Mouse (Mus musculus) erythroid progenitor cell, adult 5-6 weeks (primary cell): ENCODE data around the gene Rpl13a. TPM values are rescaled to one million over a fixed set of nuclear protein-coding genes. Genes with fewer than 3 reads are reported as not detected.
"Not testable (repeated sequence)": the region's sequence is repeated elsewhere in the genome, so short reads cannot be mapped to it uniquely, and the experiment has no call there.

Source experiments
- ATAC-seq: replicated peaks from 2 replicates; pipeline ENCODE4 v1.8.0; 2016; ENCODE audit warnings: moderate number of reproducible peaks, mild to moderate bottlenecking, moderate TSS enrichment, inconsistent platforms; ENCODE audit not compliant: poor library complexity, low FRiP score, severe bottlenecking
- total RNA-seq, 2 experiments: library from RNA; stranded (forward) in 1 of 2; stranded (reverse) in 1 of 2; fragments of 150-400 nt in 1 of 2; fragments of 186-747, 209-891 nt in 1 of 2; gene quantifications; 2 replicates each; pipeline versions ENCODE4 v1.2.3 to v1.2.4; 2015 to 2017; ENCODE audit warnings: low replicate concordance in 2 of 2

The Rpl13a gene
- total RNA-seq, 2 experiments from 2014 or later: 800 to 918 TPM

DNA sequence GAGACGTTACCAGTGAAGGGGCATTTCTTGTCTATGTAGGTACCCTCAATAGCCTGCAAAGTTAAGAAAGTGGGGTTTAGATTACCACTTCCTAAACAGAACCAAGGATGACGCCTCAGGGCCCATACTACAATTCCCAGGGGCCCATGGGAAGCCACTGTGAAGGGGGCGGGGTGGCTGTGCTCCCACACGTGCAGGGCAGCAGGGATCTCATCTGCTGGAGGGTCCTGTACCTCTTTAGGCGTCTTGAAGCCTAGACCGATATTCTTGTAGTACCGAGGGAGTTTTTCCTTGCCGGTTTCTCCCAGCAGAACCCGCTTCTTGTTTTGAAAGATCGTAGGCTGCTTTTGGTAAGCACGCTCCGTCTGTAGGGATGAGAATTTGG is 5.4 kb downstream of the Rpl13a start:
- no peak for ATAC-seq

DNA sequence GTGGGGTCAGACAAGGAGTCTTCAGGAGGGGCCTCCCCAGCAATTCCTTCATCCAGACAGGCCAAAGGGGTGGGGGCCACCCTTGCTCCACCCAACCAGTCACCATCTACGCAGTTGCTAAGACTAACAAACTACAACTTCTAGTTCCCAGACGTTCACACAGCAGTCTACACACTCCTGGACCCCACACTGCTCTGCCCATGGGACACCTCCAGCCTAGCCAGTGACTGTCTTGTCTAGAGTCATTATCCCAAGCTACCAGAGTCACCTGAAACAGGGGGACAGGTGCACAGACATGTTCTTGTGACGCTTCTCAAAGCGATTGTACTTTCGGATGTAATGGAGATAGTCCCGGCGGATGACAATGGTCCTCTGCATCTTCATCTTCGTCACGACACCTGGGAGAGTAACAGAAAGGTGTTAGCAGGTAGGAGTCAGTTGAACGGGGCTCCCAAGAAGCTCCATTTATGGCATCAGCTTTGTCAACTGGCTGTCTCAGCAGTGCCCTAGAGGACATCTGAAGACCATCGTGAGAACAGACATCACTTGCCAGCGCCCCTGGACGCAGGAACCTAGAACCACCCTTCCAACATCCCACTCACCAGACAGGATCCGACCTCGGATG is 5.9 kb downstream of the Rpl13a start:
- ATAC-seq: no peak

DNA sequence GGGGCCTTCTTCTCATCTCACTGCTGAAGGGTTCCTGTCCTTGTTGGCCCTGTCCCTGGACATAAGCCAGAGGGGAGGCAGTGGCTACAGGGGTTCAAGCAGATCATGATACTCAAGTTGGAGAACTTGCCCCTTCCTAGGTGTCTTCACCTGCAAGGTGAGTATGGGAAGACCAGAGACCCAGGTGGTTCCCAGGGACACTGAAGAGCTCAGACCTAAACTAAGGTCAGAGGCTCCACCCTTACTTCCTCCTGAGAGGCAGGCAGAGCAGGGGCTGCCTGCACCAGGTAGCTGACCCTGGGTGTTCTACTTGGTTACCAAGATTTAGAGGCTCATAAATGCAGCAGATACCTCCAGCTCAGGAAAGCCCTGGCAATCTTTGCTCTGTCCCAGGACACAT is 6.6 kb downstream of the Rpl13a start:
- no peak for ATAC-seq

DNA sequence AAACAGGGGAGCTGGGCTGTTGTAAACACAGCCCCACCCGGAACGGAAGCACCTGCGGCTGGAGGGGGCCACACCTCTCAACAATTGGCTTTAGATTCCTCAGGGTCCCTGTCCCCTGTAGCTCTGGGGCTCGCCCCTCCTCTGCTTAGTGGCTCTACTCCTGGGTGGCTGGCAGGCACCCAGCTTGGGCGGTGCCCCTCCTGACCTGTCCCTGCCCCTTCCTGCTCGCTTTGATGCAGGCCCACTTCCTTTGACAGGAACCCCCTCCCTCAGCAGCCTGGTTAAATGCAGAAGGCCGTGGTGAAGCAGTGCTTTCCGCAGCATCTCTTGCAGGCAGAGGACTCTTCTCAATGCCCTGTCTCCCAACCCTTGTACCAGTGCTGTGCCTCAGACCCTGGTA is 7.2 kb downstream of the Rpl13a start:
- no peak for ATAC-seq

DNA sequence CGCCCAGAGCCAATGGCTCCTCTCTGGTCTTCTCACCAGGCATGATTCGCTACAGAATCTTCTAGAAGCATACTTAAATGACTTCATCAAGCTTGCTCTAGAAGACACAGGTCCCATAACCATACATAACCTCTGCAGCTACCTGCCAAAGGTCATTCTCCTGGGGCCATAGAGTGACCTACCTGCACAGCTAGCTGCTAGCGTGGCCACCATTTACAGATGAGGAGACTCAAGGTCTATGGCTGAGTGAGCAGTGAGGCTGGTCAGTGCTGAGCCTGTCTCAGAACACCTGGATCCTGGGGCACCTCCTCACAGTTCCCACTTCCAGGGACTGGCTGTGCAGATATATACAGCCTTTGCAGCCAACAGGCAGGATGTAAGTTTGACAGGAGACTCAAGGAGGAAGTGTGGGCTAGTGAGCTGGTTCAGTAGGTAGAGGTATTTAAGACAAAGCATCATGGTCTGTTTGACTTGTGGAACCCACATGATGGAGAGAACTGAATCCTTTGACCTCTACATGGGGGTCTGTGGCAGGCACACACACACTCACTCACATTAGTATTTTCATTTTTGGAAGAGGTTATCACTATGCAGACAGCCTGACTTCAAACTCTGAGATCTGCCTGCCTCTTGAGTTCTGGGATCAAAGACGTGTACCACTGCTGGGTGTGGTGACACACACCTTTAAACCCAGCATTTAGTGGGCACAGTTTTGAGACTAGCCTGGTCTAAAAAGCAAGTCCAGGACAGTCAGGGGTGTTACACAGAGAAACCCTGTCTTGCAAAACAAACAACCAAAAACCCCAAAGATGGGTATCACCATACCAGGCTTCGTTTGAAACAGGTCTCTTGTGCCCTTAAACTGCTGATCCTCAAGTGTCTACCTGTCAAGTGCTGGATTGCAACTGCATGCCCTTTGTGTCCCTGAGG is 8.5 kb downstream of the Rpl13a start:
- no peak for ATAC-seq

DNA sequence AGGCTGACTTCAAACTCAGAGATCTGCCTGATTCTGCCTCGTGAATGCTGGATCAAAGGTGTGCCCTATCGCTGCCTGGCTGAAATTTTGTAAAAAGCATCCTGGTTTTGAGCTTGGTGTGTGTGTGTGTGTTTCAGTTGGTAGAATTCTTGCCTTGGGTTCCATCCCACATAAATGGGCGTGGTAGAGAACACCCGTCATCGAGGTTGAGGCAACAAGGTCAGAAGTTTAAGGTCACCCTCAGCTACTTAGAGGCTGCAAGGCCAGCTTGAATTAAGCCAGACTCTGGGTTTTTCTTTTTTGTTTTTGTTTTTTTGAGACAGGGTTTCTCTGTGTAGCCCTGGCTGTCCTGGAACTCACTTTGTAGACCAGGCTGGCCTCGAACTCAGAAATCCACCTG is 10.2 kb downstream of the Rpl13a start:
- ATAC-seq: no peak

DNA sequence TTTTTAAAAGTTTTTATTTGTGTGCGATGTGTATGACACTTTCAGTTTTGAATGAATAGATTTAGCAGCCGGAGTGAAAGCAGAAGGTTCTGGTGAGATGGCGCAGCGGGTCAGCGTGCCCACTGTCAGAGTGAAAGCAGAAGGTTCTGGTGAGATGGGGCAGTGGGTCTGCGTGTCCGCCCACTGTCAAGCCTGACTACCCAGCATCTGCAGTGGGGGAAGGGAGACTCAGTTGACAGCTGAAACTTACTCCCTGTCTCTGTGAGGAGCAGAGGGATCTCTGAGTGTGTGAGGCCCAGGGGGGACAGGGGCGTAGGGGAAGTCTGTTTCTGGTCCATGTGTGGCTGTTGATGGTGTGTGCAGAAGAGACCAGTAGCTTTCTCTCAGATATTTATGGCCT is 11.0 kb downstream of the Rpl13a start:
- ATAC-seq: no peak

DNA sequence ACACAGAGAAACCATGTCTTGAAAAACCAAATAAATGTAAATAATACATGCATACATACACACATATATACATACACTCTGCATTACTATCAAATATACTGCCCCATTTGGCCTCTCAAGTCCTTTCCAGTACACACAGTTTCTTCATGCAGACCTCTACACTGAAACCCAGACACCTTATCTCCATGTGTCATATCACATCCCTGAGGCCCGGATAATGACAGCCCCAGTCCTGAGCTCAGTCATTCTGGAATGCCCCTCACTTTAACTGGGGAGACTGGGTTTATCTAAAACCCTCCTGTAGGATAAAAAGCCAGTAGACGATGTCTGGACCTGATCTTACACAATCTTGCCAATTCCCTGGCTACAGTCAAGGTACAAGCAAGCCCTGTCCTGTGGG is 15.1 kb downstream of the Rpl13a start:
- ATAC-seq: no peak

DNA sequence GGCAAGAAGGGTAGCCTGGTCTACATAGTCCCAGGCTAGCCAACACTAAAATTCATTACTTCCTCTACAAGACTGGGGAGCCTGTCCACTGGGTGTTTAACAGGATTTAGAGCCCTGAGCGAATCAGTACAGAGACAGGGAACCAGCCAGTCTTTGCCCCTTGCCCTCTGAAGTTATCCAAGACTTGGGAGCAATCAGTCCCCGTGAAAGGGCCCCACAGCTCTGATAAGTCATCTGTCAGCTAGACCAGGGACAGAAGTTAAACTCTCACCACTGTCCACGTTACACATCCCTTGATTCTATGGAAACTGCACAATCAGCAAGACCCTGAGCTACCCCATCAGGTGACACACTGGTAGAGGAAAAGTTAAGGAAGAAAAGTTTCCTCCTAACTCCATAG is 16.0 kb downstream of the Rpl13a start:
- ATAC-seq: no peak

DNA sequence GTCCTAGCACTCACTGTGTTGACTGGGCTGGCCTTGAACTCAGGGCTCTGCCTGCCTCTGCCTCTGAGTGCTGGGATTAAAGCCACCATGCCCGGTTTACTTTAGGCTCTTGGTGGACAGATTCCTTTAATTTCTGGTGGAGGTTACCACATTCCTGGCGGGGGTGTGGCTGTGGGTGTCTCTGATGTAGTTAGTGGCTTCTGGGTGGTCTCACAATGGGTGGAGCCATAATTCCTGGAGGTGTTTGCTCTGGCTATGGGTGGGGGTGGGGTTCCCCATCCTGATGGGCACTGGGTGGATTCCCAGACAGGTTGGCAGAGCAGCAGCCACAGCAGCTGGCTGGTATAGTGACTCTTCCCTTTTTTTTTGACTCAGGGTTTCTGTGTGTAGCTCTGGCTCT is 16.6 kb downstream of the Rpl13a start:
- no peak for ATAC-seq

DNA sequence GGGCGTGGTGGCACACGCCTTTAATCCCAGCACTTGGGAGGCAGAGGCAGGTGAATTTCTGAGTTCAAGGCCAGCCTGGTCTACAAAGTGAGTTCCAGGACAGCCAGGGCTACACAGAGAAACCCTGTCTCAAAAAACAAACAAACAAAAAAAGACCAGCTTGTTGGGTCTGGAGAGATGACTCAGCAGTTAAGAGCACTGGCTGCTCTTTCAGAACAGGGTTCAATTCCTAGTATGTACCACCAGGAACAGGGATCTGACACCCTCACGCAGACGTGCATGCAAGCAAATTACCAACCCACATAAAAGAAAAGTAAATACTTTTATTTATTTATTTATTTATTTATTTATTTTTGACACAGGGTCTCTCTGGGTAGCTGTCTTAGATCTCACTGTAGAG is 18.5 kb downstream of the Rpl13a start:
- not testable (repeated sequence) for ATAC-seq

DNA sequence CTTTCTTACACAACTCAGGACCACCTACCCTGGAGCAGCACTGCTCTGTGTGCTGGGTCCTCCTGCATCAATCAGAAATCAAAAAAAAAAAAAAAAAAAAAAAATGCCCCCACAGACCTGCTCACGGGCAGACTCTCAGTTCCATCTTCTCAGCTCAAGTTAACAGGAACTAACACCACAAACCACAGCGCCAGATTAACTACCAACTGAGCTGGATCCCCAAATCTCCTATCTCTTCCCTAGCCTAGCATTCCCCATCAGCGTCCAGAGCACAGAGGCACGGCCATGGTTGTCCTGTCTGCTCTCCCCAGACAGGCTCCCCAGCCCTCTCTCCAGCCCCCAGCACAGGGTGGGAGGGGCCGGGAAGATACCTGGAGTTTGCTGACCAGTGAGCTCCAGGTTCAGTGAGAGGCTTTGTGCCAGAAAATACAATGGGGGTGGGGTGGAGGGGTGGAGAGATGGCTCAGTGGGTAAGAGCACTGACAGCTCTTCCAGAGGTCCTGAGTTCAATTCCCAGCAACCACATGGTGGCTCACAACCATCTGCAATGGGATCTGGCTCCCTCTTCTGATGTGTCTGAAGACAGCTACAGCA is 21.4 kb downstream of the Rpl13a start:
- no peak for ATAC-seq

DNA sequence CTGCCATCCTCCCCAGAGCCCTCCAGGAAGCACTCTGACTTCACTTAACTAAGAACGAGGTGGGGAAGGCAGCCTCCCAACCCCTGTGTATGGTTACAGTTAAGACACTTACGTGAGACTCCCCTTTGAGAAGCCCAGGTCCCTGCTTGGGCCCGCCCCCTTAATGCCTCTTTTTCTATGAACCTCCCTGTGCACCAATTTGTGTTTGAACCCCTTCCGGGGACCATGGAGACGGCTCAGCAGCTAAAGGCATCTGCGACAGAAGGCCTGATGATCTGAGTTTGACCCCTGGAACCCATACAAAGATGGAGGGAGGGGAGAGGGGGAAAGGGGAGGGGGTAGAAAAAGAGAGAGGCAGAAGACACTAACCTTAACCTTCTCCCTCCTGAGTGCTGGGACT is 22.1 kb downstream of the Rpl13a start:
- no peak for ATAC-seq

DNA sequence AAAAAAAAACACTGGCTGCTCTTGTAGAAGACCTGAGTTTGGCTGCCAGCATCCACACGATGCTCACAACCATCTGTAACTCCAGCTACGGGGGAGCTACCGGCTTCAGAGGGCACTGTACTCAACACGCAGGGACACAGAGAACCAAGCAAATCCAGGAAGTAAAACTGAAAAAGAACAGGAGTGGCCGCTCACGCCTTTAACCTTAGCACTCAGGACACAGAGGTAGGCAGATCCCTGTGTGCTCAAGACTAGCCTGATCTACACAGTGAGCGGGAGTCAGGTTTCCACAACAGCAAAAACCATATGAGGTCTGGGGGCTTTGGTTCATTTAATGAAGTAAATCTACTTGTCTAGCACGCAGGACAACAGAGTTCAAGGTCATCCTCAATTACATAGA is 23.1 kb downstream of the Rpl13a start:
- no peak for ATAC-seq

DNA sequence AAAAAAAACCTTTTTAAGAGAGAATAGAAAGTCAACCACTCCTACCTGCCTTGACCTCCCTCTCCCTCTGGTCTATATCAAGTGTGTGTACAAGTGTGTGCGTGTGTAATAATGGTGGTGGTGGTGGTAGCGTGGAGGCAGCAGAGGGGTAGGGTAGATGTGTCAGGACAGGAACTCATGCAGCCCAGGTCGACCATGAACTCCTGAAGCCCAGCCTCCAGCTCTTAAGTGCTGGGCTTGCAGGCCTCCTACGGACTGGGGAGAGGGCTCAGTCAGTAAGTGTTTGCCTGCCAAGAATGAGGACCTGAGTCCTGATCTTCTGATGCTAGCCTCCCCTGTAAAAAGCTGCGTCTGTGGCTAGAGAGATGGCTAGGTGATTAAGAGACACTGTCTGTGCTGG is 23.6 kb downstream of the Rpl13a start:
- ATAC-seq: no peak

DNA sequence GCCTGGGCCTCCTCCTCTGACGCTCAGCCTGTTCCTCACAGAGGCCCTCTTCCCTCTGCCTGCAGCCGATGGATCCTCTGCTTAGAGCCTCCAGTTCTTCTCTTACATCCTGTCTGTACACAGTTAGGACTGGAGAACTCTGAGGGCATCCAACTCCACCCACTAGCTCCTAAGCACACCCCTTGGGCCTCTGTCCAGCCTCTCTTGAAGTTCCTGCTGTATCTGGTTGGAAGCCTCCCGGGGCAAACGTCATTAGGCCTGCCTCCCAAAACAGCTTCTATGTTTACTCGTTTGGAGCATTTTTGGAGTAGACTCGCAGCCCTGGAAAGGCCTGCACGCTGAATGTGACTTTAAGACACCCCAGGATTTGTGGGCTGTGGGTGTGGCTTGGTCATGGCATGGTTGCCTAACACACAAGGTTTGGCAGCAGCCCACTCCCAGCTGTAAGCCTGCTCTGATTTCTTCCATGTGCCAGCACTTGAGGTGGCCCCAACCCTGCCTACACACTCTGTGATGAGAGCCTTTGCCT is 24.8 kb downstream of the Rpl13a start, which contains the start of gene Fcgrt:
Gene Fcgrt, minus strand, starts transcription at position 200 of the 529 bp plus-strand sequence.
- ATAC-seq: no peak; the same call in 1 of the 2 replicates

DNA sequence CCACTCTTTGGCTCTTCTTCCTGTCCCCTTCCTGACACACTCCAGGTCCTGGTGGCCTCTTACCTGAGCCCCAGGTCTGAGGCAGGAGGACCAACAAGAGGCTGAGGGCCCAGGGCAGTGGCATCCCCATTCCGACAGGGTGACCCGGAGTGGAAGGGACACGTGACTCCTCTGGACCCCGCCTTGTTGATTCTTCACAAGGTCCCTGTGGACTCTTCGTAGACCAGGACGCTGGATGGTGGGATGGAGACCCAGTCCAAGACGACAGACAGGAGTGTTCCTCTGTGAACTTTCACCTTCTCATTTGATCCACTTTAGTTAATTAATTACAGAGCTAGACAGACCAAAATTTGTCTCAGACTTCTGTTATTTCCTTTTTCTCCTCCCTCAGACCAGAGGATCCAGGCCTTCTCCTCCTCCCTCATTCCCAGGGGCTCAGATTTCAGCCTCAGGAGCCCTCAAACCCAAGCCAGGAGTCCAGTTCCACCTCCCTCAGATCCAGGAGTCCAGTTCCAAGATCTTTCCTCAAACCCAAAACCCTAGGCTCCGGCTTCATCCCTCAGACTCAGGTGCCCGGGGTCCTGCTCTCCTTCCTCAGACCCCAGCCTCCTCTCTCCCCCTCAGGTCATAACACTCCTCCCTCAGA is 25.5 kb downstream of the Rpl13a start:
- ATAC-seq: no peak

DNA sequence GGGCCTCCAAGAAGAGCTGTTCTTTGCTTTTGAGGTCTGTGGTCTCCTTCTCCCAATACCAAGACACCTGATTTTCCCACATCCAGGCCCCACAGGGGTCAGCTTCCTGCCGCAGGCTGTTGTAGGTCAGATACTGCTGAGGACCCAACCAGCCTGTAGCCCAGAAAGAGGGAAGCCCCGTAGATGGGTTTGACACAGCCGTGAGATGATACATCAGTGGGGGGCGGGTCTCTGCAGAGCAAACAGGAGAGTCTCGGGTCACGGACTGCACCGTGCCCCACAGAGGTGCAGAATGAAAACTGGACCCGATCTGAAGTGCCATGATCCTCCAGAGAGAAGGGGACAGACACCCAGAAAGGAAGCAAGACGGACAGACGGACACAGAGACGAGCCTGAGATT is 26.1 kb downstream of the Rpl13a start:
- ATAC-seq: no peak

DNA sequence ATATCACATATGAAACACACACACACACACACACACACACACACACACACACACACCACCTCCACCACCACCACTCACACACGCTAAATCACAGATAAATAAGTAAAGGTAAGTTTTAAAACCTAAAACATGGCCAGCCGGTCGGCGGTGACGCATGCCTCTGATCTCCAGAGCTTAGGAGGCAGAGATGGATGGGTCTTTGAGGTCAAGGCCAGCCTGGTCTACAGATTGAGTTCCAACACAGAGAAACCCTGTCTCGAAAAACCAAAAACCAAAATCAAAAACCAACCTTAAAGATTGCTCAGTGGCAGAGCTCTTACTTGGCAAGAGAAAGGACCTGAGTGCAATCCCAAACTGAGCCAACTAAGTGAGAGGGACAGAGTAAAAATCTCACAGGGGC is 28.5 kb downstream of the Rpl13a start:
- ATAC-seq: no peak

DNA sequence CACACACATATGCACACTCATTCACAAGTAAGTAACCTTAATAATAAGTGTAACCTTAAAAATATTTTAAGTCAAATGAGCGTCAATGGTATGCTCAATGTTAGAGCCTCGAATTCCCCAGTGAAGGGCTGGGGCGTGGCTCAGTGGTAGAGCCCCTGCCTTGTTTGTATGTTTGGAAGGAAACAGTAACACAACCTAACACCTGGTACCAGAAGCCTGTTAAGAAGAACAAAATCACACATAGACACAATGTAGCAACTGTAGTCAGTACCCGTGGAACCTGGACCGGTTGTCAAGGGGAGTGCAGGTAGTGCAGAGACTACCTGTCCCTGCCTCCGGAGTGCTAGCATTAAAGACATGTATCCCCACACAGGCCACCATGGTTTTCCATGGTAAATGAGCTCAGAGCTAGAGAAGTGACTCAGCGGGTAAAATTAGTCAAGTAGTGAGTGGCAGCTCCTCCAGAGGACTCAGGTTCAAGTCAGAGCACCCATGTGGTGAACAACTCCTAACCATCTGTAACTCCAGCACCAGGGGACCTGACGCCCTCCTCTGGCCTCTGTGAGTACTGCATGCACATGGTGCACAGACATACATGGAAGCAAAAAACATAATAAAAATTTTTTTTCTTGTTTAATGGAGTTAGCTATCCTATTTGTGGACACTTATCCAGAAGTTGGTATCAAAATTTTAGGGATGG is 29.9 kb downstream of the Rpl13a start:
- ATAC-seq: no peak
